Mouse (Mus musculus) layer of hippocampus, adult 6 months (tissue): ENCODE data around the gene Defb45. TPM values are rescaled to one million over a fixed set of nuclear protein-coding genes. Genes with fewer than 3 reads are reported as not detected.

Source experiments
- long read RNA-seq, 2 experiments: library from polyadenylated mRNA; unstranded; transcript quantifications; one replicate each; pipeline ENCODE4 v2.0.0; 2019 to 2020
- polyA plus RNA-seq: library from polyadenylated mRNA; unstranded; fragments of <200 nt; fragmentation: Nextera tagmentation; gene quantifications from 2 replicates; pipeline ENCODE4 v1.2.3, GENCODE M21; 2021

Gene Defb45
- polyA plus RNA-seq = not detected in 2 replicates
- long read RNA-seq, experiment 1 = 0 reads
- long read RNA-seq, experiment 2 = 0 reads

GRCm38 (mm10) chr2:152599299-152599698 is at the start of gene Defb45:
Gene Defb45 (minus strand): TSS chr2:152599399.

GRCm38 (mm10) chr2:152626774-152627591 is 27.8 kb upstream of the Defb45 start, which contains the start of gene Rem1:
Gene Rem1 (plus strand): TSS chr2:152626951.

GRCm38 (mm10) chr2:152622953-152623352 is 23.8 kb upstream of the Defb45 start, which contains the start of gene Defb25:
Gene Defb25 (minus strand): TSS chr2:152623053.

GRCm38 (mm10) chr2:152604057-152604456 is 4.9 kb upstream of the Defb45 start, which contains the start of gene Defb36:
Gene Defb36 (plus strand): TSS chr2:152604327.

GRCm38 (mm10) chr2:152580107-152580506 is 19.1 kb downstream of the Defb45 start, which contains the start of gene Defb19:
Gene Defb19 (minus strand): TSS chr2:152580312.

GRCm38 (mm10) chr2:152572114-152572794 is 26.9 kb downstream of the Defb45 start, which contains the start of gene Defb21:
Gene Defb21 (plus strand): TSS chr2:152572744.

GRCm38 (mm10) chr2:152569038-152569437 is 30.2 kb downstream of the Defb45 start, which contains the start of gene Gm17416:
Gene Gm17416 (plus strand): TSS chr2:152569338.

Other genes starting within 250 kb of the Defb45 start
- 100 and 142 TPM in 2 replicates for gene Nrsn2, start 222.8 kb downstream of the Defb45 start, polyA plus RNA-seq
- gene Sox12, start 201.3 kb downstream of the Defb45 start, polyA plus RNA-seq = 0.72 and 1.0 TPM in 2 replicates
- 7.0 and 8.2 TPM in 2 replicates for gene Zcchc3, start 184.4 kb downstream of the Defb45 start, polyA plus RNA-seq
- gene 6820408C15Rik, start 183.8 kb downstream of the Defb45 start, polyA plus RNA-seq = 3.3 and 5.2 TPM in 2 replicates
- not detected in 2 replicates for gene Defb23, start 134.8 kb downstream of the Defb45 start, polyA plus RNA-seq
- not detected in 2 replicates for gene Defb20, start 122.3 kb downstream of the Defb45 start, polyA plus RNA-seq
- gene Defb22, start 109.3 kb downstream of the Defb45 start, polyA plus RNA-seq = not detected in 2 replicates
- not detected in 2 replicates for gene Defb26, start 87.7 kb downstream of the Defb45 start, polyA plus RNA-seq
- gene Defb28, start 81.1 kb downstream of the Defb45 start, polyA plus RNA-seq = not detected in 2 replicates
- gene Defb29, start 59.3 kb downstream of the Defb45 start, polyA plus RNA-seq = not detected in 2 replicates
- gene Gm17416, start 30.1 kb downstream of the Defb45 start, polyA plus RNA-seq = not detected in 2 replicates
- gene Defb21, start 26.7 kb downstream of the Defb45 start, polyA plus RNA-seq = not detected in 2 replicates
- not detected in 2 replicates for gene Defb19, start 19.1 kb downstream of the Defb45 start, polyA plus RNA-seq
- not detected in 2 replicates for gene Defb36, start 4.9 kb upstream of the Defb45 start, polyA plus RNA-seq
- 1.4 TPM in 1 of 2 replicates, not detected in the other for gene Defb25, start 23.7 kb upstream of the Defb45 start, polyA plus RNA-seq
- 0.35 and 0.44 TPM in 2 replicates for gene Rem1, start 27.6 kb upstream of the Defb45 start, polyA plus RNA-seq
- gene H13, start 70.1 kb upstream of the Defb45 start, polyA plus RNA-seq = 74.3 and 79.3 TPM in 2 replicates
- gene Mcts2, start 87.6 kb upstream of the Defb45 start, polyA plus RNA-seq = 21.8 and 22.0 TPM in 2 replicates
- 15.1 and 16.2 TPM in 2 replicates for gene Id1, start 136.9 kb upstream of the Defb45 start, polyA plus RNA-seq
- gene Cox4i2, start 154.8 kb upstream of the Defb45 start, polyA plus RNA-seq = 2.6 and 3.0 TPM in 2 replicates
- gene Bcl2l1, start 232.3 kb upstream of the Defb45 start, polyA plus RNA-seq = 156 and 180 TPM in 2 replicates
- 0.50 and 0.72 TPM in 2 replicates for gene Tpx2, start 248.6 kb upstream of the Defb45 start, polyA plus RNA-seq